Mouse (Mus musculus) kidney, postnatal 14 days (tissue): ENCODE results near the gene Acp6.

Source experiments
- DNase-seq: peaks from one replicate; pipeline ENCODE4 v3.0.0; 2022; ENCODE audit warnings: mixed read lengths

The Acp6 gene

GRCm38 (mm10) chr3:97199261-97199660 lies 40.7 kb downstream of the Acp6 start:
- DNase-seq = no peak

DNA sequence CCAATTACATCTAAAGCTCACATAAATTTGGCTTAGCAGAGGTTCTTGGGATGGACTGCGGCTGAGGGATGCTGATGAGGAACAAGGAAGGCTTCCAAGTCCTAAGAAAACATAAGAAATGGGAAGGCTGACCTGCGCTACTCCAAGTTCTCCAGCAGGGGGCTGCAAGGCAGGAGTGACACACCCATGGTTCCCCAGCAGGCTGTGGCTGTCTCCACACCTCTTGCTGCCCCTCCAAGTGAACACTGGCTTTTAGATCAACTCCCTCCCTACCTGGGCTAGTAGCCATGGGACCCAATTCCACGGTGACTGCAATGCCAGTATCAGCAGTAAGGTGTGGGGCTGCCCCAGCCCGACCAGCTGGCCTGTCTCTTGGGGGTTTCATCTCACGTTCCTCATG lies 43.4 kb downstream of the Acp6 start:
- peak; percentile 66 for DNase-seq

- no peak for DNase-seq
These were observed 45.3 kb downstream of the Acp6 start for GRCm38 (mm10) chr3:97203880-97204279.

GRCm38 (mm10) chr3:97206521-97206920 lies 47.9 kb downstream of the Acp6 start:
- no peak for DNase-seq

GRCm38 (mm10) chr3:97209351-97209750 lies 50.8 kb downstream of the Acp6 start:
- DNase-seq = no peak

DNA sequence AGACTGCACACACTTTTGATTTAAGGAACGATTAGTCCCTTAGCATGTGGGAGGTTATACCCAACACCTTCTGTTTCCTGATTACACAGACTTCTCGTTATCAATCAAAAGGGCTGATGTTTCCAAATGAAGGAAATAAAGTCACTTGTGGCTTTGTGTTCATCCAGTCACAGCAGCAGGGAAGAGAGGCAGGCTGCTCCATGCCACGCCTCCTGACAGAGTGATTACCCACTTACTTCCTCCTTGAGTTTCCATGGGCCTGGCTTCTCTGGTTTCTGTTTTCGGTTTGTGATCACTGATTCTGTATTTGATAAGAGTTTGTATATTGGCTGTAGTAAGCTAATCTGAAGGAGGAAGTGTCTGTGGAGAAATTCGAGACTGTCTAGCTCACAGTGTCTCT lies 52.6 kb downstream of the Acp6 start:
- no peak for DNase-seq

DNA sequence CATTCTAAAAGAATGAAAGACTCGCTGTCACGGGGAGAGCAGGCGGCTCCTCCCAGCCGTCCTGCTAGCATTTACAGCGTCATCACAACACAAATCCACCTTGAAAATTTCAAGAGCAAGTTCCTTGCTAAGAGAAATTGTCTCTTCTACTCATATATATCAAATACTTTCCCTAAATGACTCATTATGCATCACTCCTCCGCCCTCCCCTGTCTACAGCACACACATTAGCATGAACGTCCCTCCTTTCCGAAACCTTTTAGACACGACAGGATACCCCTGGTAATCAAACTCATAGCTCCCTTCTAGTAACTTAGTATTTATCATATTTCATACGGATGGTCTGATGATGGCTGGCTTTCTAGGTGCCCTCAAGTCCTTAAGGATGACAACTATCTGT lies 55.3 kb downstream of the Acp6 start:
- no peak for DNase-seq

- DNase-seq = no peak
These were observed 55.9 kb downstream of the Acp6 start for GRCm38 (mm10) chr3:97214439-97214838.

DNA sequence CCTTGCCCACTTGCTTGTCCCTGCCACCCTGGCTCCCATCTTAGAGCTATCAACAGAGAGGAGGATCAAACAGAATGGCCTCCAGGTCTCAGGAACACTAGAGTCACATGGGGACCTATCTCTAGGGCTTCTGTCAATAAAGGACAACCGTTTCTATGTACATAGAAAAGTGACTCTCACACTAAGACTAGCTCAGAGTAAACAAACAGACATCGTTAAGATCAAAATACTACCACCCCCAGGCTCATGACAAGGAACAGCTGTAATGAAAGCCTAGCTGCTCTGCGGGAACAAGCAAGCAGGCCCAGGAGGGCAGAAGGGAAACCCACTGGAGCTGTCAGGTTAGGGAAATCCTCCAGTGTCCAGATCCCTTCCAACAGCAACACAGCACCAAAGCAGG lies 56.9 kb downstream of the Acp6 start:
- no peak for DNase-seq

- DNase-seq = no peak
These were observed 64.7 kb downstream of the Acp6 start for GRCm38 (mm10) chr3:97223261-97223660.

GRCm38 (mm10) chr3:97225231-97225630 lies 66.7 kb downstream of the Acp6 start:
- DNase-seq = no peak

- no peak for DNase-seq
These were observed 68.1 kb downstream of the Acp6 start for GRCm38 (mm10) chr3:97226719-97227118.
